Mouse (Mus musculus) thymus, adult 2 months (tissue): ENCODE measurements around the gene Cnn2.

Experiments
- CTCF ChIP-seq: fragments of 200-500 bp; IDR thresholded peaks from 2 replicates; pipeline ENCODE4 v1.5.1; 2012; ENCODE audit warnings: mild to moderate bottlenecking, control low read depth, low read length, moderate library complexity, borderline replicate concordance; ENCODE audit not compliant: control insufficient read depth, poor library complexity, insufficient read depth; ENCODE audit errors: extremely low read depth
- POLR2A ChIP-seq: fragments of 200-500 bp; IDR thresholded peaks from 2 replicates; pipeline ENCODE4 v1.6.1; 2012; ENCODE audit warnings: mild to moderate bottlenecking, low read length, control low read depth, moderate library complexity; ENCODE audit not compliant: control insufficient read depth, poor library complexity, insufficient read depth; ENCODE audit errors: extremely low read depth

- TF ChIP-seq CTCF: no peak
- TF ChIP-seq POLR2A: no peak
Measured at GRCm38 (mm10) chr10:79970415-79971182, 17.8 kb upstream of the Cnn2 start, which contains the start of gene Grin3b.
